Comparison of ENCODE assay signal across 27 mouse cellular contexts in the genomic region with DNA sequence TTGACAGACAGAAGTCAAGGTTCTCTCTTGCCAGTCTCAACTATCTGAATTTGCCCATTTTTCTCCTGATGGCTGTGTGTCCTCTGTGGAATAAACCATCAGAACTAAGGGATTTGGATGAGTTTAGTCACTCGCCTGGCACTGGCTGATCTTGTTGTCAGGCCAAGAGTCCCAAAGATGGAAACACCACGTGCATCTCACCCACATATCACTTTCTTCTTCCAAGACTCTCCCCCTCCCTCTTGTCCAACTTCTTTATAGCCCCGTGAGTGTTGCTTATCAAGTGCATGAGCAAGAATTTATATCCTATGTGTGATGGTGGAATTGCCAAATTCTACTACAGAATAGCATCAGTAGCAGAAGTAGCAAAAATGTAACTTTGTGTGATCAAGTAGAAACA.
DNase-seq lines count a peak whose midpoint lies in the region; ATAC-seq and TF ChIP-seq lines count a peak whose summit lies in the region.
"Had no signal": no experiment of that assay in that cellular context is flagged by ENCODE, and none has a peak within 500 bp of the region (broad histone marks: within the 10 kb centered on the region; RNA-seq: fewer than 3 reads in every experiment).

No protein-coding gene starts in this region.

- H3K4me1 ChIP-seq in hindbrain, embryonic 12.5 days = no peaks in the 10 kb centered on the region
- no peaks in the 10 kb centered on the region for H3K4me1 ChIP-seq in hindbrain, embryonic 13.5 days (replicated peaks)
- peaks cover 6% of the 10 kb centered on the region; the same call in 1 of the 2 replicates for H3K4me1 ChIP-seq in cerebellum, adult 2 months (ENCODE audit: control insufficient read depth, insufficient read depth, low read length)
- H3K4me1 ChIP-seq: hindbrain, embryonic 15.5 days; limb, embryonic 13.5 days; liver, embryonic 12.5 days; midbrain, embryonic 13.5 days; neural tube, embryonic 13.5 days had no signal

- no peak for TF ChIP-seq CTCF in cerebellum, adult 2 months (IDR thresholded peaks at IDR 0.05; ENCODE audit: borderline replicate concordance, insufficient read depth, low read depth, low read length)

- no peaks in the 10 kb centered on the region for H3K36me3 ChIP-seq in hindbrain, embryonic 12.5 days
- no peaks in the 10 kb centered on the region for H3K36me3 ChIP-seq in hindbrain, embryonic 13.5 days
- H3K36me3 ChIP-seq: hindbrain, embryonic 15.5 days; limb, embryonic 13.5 days; liver, embryonic 12.5 days; midbrain, embryonic 13.5 days; neural tube, embryonic 13.5 days had no signal

- WGBS in hindbrain, embryonic 12.5 days = 79% methylated on average over 3 of the region's 3 CpGs
- WGBS in hindbrain, embryonic 13.5 days = 87% methylated on average over 3 of the region's 3 CpGs
- 85% methylated on average over 3 of the region's 3 CpGs for WGBS in cerebellum, adult 2 months

- DNase-seq in frontal cortex, adult 2 months (ENCODE audit: extremely low spot score in 1 of 2, low spot score in 1 of 2) = peak; percentile 62 to 72
- peak; percentile 30 to 59 for DNase-seq in left cerebral cortex, adult 9 months (ENCODE audit: low spot score in 2 of 2)
- DNase-seq in right cerebral cortex, postnatal 25 days = peak; percentile 45
- DNase-seq in lung, postnatal 14 days = no peak
- DNase-seq in cerebellum, adult 2 months = no peak
- DNase-seq in lung, postnatal 10 days = no peak
- DNase-seq: adrenal gland, postnatal 10 days; cerebellum, adult 18-20 months; cerebellum, postnatal 14 days; gastrocnemius, postnatal 14 days; heart, postnatal 36 days; kidney, adult 11 months; kidney, postnatal 14 days; layer of hippocampus, adult 9-11 months; liver, postnatal 0 days had no signal

- TF ChIP-seq POLR2A in cerebellum, adult 2 months (IDR thresholded peaks at IDR 0.05; ENCODE audit: borderline replicate concordance, insufficient read depth, low read length) = no peak

- H3K27me3 ChIP-seq in hindbrain, embryonic 12.5 days = no peaks in the 10 kb centered on the region
- no peaks in the 10 kb centered on the region for H3K27me3 ChIP-seq in hindbrain, embryonic 13.5 days
- no peaks in the 10 kb centered on the region for H3K27me3 ChIP-seq in cerebellum, adult 2 months (ENCODE audit: control insufficient read depth, insufficient read depth, low read length)
- H3K27me3 ChIP-seq: hindbrain, embryonic 15.5 days; limb, embryonic 13.5 days; liver, embryonic 12.5 days; midbrain, embryonic 13.5 days; neural tube, embryonic 13.5 days; Patski had no signal

- peak overlapping the region; percentile 35; the same call in 1 of the 2 replicates for H3K27ac ChIP-seq in hindbrain, embryonic 12.5 days
- no peak overlapping the region for H3K27ac ChIP-seq in hindbrain, embryonic 13.5 days
- H3K27ac ChIP-seq in cerebellum, adult 2 months (ENCODE audit: insufficient read depth, low read length) = no peak overlapping the region
- H3K27ac ChIP-seq: hindbrain, embryonic 15.5 days; limb, embryonic 13.5 days; liver, embryonic 12.5 days; macrophage; midbrain, embryonic 13.5 days; neural tube, embryonic 13.5 days had no signal

- no peak overlapping the region for H3K9ac ChIP-seq in hindbrain, embryonic 12.5 days
- no peak overlapping the region for H3K9ac ChIP-seq in hindbrain, embryonic 13.5 days
- H3K9ac ChIP-seq: hindbrain, embryonic 15.5 days; limb, embryonic 13.5 days; liver, embryonic 12.5 days; liver, postnatal 0 days; midbrain, embryonic 13.5 days; neural tube, embryonic 13.5 days had no signal

- ATAC-seq in hindbrain, embryonic 12.5 days (ENCODE audit: low FRiP score) = no peak
- no peak for ATAC-seq in hindbrain, embryonic 13.5 days (ENCODE audit: low FRiP score)
- ATAC-seq: inflammation-experienced regulatory T-cells, adult 6 months; liver, embryonic 12.5 days; liver, postnatal 0 days; midbrain, embryonic 13.5 days; Patski had no signal

- H3K4me2 ChIP-seq in hindbrain, embryonic 12.5 days (replicated peaks) = no peak overlapping the region
- H3K4me2 ChIP-seq in hindbrain, embryonic 13.5 days = no peak overlapping the region
- H3K4me2 ChIP-seq: heart, embryonic 11.5 days; hindbrain, embryonic 15.5 days; limb, embryonic 13.5 days; liver, embryonic 12.5 days; midbrain, embryonic 13.5 days; neural tube, embryonic 13.5 days had no signal

- no peaks in the 10 kb centered on the region for H3K9me3 ChIP-seq in hindbrain, embryonic 12.5 days (replicated peaks)
- peaks cover 3% of the 10 kb centered on the region for H3K9me3 ChIP-seq in hindbrain, embryonic 13.5 days
- H3K9me3 ChIP-seq: hindbrain, embryonic 15.5 days; liver, embryonic 12.5 days; midbrain, embryonic 13.5 days; neural tube, embryonic 13.5 days had no signal

- H3K4me3 ChIP-seq in hindbrain, embryonic 12.5 days = no peak overlapping the region
- no peak overlapping the region for H3K4me3 ChIP-seq in hindbrain, embryonic 13.5 days
- H3K4me3 ChIP-seq in cerebellum, adult 2 months (replicated peaks; ENCODE audit: insufficient read depth, low read depth, low read length) = no peak overlapping the region
- H3K4me3 ChIP-seq: erythroblast, embryonic 14.5 days; hindbrain, embryonic 15.5 days; limb, embryonic 13.5 days; liver, embryonic 12.5 days; midbrain, embryonic 13.5 days; neural tube, embryonic 13.5 days had no signal

Comparison
In these comparisons a context has a peak if more than half of its experiments do, and no peak if none do; other contexts are left out.
1. DNase-seq: peak in frontal cortex, adult 2 months (2 of 2), left cerebral cortex, adult 9 months (2 of 2) and right cerebral cortex, postnatal 25 days (single experiment); none in lung, postnatal 14 days (single experiment), cerebellum, adult 2 months (0 of 2) and lung, postnatal 10 days (single experiment).